Mouse (Mus musculus): Measurements from ENCODE around the gene Ide. TPM values are rescaled to one million over a fixed set of nuclear protein-coding genes. Genes with fewer than 3 reads are reported as not detected.

Gene Ide
- polyA plus RNA-seq (2014; fragmentation: Nextera tagmentation; extraction: Ambion mirVana), result 48.5 and 49.3 TPM in 2 replicates

- Histone ChIP-seq H3K4me2 (ENCODE audit: low read depth, low read length) (no peak within 1 kb of the TSS), H3K36me3 (ENCODE audit: control insufficient read depth, insufficient read depth, low read length) (no peaks in the 10 kb centered on the region), H3K27ac (ENCODE audit: low read depth, low read length) (no peak within 1 kb of the TSS), H3K9me3 (ENCODE audit: control insufficient read depth, low read length) (no peaks in the 10 kb centered on the region), H3K9ac (replicated peaks; ENCODE audit: low read depth, low read length) (no peak within 1 kb of the TSS), H3K4me1 (ENCODE audit: control insufficient read depth, insufficient read depth, low read length) (no peaks in the 10 kb centered on the region), H3K27me3 (ENCODE audit: control insufficient read depth, insufficient read depth, low read length) (no peaks in the 10 kb centered on the region), H3K4me3 (ENCODE audit: low read depth, low read length) (no peak within 1 kb of the TSS)
- WGBS, result 80% methylated on average over 4 of the region's 4 CpGs
- no peak for ATAC-seq (ENCODE audit: low read depth)
Measured at GRCm38 (mm10) chr19:37337752-37338151, at the start of gene Ide. Gene Ide, minus strand, starts transcription at chr19:37337852.

DNA sequence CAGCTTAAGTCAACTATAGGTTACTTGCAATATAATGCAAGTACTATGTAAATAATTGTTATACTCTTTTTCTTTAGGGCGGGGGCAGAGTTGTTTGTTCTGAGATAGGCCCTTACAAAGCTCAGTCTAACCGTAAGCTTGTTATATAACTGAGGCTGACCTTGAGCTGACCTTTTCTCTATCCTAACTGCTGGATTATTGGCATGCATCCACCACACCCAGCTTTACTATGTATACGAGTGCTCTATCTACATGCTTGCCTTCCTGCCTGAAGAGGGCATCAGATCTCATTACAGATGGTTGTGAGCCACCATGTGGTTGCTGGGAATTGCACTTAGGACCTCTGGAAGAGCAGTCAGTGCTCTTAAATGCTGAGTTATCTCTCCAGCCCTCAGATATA is 48.5 kb upstream of the Ide start:
- no peak overlapping the region for H3K4me2 ChIP-seq (ENCODE audit: low read depth, low read length)
- H3K9ac ChIP-seq (replicated peaks; ENCODE audit: low read depth, low read length), result no peak overlapping the region
- H3K36me3 ChIP-seq (ENCODE audit: control insufficient read depth, insufficient read depth, low read length), result no peaks in the 10 kb centered on the region
- H3K4me3 ChIP-seq (ENCODE audit: low read depth, low read length), result no peak overlapping the region
- H3K27me3 ChIP-seq (ENCODE audit: control insufficient read depth, insufficient read depth, low read length), result no peaks in the 10 kb centered on the region
- H3K27ac ChIP-seq (ENCODE audit: low read depth, low read length), result no peak overlapping the region
- no peak for ATAC-seq (ENCODE audit: low read depth)
- H3K4me1 ChIP-seq (ENCODE audit: control insufficient read depth, insufficient read depth, low read length), result no peaks in the 10 kb centered on the region
- 74% methylated on average over 3 of the region's 3 CpGs for WGBS
- no peaks in the 10 kb centered on the region for H3K9me3 ChIP-seq (ENCODE audit: control insufficient read depth, low read length)

GRCm38 (mm10) chr19:37378816-37379215 is 41.2 kb upstream of the Ide start:
- H3K4me1 ChIP-seq (ENCODE audit: control insufficient read depth, insufficient read depth, low read length), result peaks cover 3% of the 10 kb centered on the region; the same call in 1 of the 2 replicates
- no peak overlapping the region for H3K9ac ChIP-seq (replicated peaks; ENCODE audit: low read depth, low read length)
- no peaks in the 10 kb centered on the region for H3K9me3 ChIP-seq (ENCODE audit: control insufficient read depth, low read length)
- no peak overlapping the region for H3K4me2 ChIP-seq (ENCODE audit: low read depth, low read length)
- 63% methylated on average over 6 of the region's 6 CpGs for WGBS
- no peak overlapping the region for H3K4me3 ChIP-seq (ENCODE audit: low read depth, low read length)
- H3K36me3 ChIP-seq (ENCODE audit: control insufficient read depth, insufficient read depth, low read length), result no peaks in the 10 kb centered on the region
- H3K27ac ChIP-seq (ENCODE audit: low read depth, low read length), result no peak overlapping the region
- ATAC-seq (ENCODE audit: low read depth), result no peak
- no peaks in the 10 kb centered on the region for H3K27me3 ChIP-seq (ENCODE audit: control insufficient read depth, insufficient read depth, low read length)

GRCm38 (mm10) chr19:37377404-37377990 is 39.8 kb upstream of the Ide start:
- Histone ChIP-seq H3K4me3 (ENCODE audit: low read depth, low read length) (peak overlapping the region; percentile 4; the same call in 1 of the 2 replicates), H3K36me3 (ENCODE audit: control insufficient read depth, insufficient read depth, low read length) (no peaks in the 10 kb centered on the region), H3K4me1 (ENCODE audit: control insufficient read depth, insufficient read depth, low read length) (peaks cover 3% of the 10 kb centered on the region; the same call in 1 of the 2 replicates), H3K27ac (ENCODE audit: low read depth, low read length) (no peak overlapping the region), H3K27me3 (ENCODE audit: control insufficient read depth, insufficient read depth, low read length) (no peaks in the 10 kb centered on the region), H3K9me3 (ENCODE audit: control insufficient read depth, low read length) (no peaks in the 10 kb centered on the region), H3K4me2 (ENCODE audit: low read depth, low read length) (peak overlapping the region; percentile 76; the same call in 1 of the 2 replicates), H3K9ac (replicated peaks; ENCODE audit: low read depth, low read length) (no peak overlapping the region)
- no peak for ATAC-seq (ENCODE audit: low read depth)
- WGBS, result 28% methylated on average over 8 of the region's 8 CpGs

- no peak overlapping the region for H3K9ac ChIP-seq (replicated peaks; ENCODE audit: low read depth, low read length)
- peak overlapping the region; percentile 61 for H3K4me3 ChIP-seq (ENCODE audit: low read depth, low read length)
- H3K9me3 ChIP-seq (ENCODE audit: control insufficient read depth, low read length), result no peaks in the 10 kb centered on the region
- H3K4me2 ChIP-seq (ENCODE audit: low read depth, low read length), result peak overlapping the region; percentile 76
- no peak overlapping the region for H3K27ac ChIP-seq (ENCODE audit: low read depth, low read length)
- 1% methylated on average over 11 of the region's 11 CpGs for WGBS
- no peak for ATAC-seq (ENCODE audit: low read depth)
- H3K4me1 ChIP-seq (ENCODE audit: control insufficient read depth, insufficient read depth, low read length), result peaks cover 3% of the 10 kb centered on the region; the same call in 1 of the 2 replicates
- no peaks in the 10 kb centered on the region for H3K36me3 ChIP-seq (ENCODE audit: control insufficient read depth, insufficient read depth, low read length)
- H3K27me3 ChIP-seq (ENCODE audit: control insufficient read depth, insufficient read depth, low read length), result no peaks in the 10 kb centered on the region
Measured at GRCm38 (mm10) chr19:37376841-37377240, 39.2 kb upstream of the Ide start.

DNA sequence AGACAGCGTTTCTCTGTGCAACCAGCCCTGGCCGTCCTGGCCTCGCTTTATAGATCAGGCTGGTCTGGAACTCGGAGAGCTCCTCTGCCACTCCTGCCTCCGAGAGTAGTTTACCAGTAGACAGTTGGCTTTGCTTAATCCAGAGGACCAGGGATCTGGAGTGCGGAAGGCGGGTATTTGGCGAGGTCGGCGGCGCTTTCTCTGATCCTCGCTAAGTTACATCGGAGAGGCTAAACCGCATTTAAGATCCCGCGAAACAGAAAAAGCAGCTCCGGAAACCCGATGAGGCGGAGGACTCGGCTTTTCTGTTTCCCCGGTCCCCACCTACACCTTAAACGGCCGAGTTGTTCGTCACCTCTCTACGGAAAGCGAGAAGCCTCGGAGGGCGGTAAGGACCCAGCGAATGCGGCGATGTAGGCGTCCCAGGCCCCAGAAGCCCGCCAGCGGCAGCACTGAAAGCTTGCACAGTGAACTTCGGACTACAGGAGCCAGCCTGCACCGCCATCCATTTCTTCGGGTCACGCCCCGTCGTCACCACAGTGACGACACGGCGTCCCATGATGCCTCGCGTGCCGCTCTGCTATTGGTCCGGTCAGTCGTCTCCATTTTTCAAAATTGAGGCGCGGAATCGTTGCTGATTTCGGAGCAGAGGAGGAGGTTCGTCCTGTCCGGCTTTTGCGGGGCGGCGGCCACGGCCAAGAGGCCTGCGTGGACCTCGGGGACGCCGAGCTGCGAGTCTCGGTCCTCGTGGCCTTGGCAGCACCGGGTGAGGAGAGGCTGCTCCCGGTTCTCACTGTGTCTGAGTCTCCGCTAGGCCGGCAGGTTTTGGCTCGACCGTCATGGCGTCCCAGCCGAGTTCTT is 38.3 kb upstream of the Ide start, which contains the start of gene Kif11:
Kif11 (plus strand) TSS at position 649 of the 861 bp plus-strand sequence.
- Histone ChIP-seq H3K4me1 (ENCODE audit: control insufficient read depth, insufficient read depth, low read length) (peaks cover 3% of the 10 kb centered on the region; the same call in 1 of the 2 replicates), H3K27ac (ENCODE audit: low read depth, low read length) (peak within 1 kb of the TSS; percentile 85), H3K4me3 (ENCODE audit: low read depth, low read length) (peak within 1 kb of the TSS; percentile 61), H3K9ac (replicated peaks; ENCODE audit: low read depth, low read length) (peak within 1 kb of the TSS; percentile 48), H3K9me3 (ENCODE audit: control insufficient read depth, low read length) (no peaks in the 10 kb centered on the region), H3K36me3 (ENCODE audit: control insufficient read depth, insufficient read depth, low read length) (no peaks in the 10 kb centered on the region), H3K4me2 (ENCODE audit: low read depth, low read length) (peak within 1 kb of the TSS; percentile 76), H3K27me3 (ENCODE audit: control insufficient read depth, insufficient read depth, low read length) (no peaks in the 10 kb centered on the region)
- peak; percentile 99 for ATAC-seq (ENCODE audit: low read depth)
- under 1% methylated on average over 73 of the region's 73 CpGs for WGBS

GRCm38 (mm10) chr19:37374941-37375754 is 37.5 kb upstream of the Ide start:
- Histone ChIP-seq H3K9me3 (ENCODE audit: control insufficient read depth, low read length) (no peaks in the 10 kb centered on the region), H3K4me1 (ENCODE audit: control insufficient read depth, insufficient read depth, low read length) (peaks cover 3% of the 10 kb centered on the region; the same call in 1 of the 2 replicates), H3K27me3 (ENCODE audit: control insufficient read depth, insufficient read depth, low read length) (no peaks in the 10 kb centered on the region), H3K27ac (ENCODE audit: low read depth, low read length) (peak overlapping the region; percentile 85), H3K9ac (replicated peaks; ENCODE audit: low read depth, low read length) (peak overlapping the region; percentile 48), H3K4me2 (ENCODE audit: low read depth, low read length) (peak overlapping the region; percentile 76), H3K4me3 (ENCODE audit: low read depth, low read length) (peak overlapping the region; percentile 61), H3K36me3 (ENCODE audit: control insufficient read depth, insufficient read depth, low read length) (no peaks in the 10 kb centered on the region)
- 25% methylated on average over 7 of the region's 7 CpGs for WGBS
- no peak for ATAC-seq (ENCODE audit: low read depth)

DNA sequence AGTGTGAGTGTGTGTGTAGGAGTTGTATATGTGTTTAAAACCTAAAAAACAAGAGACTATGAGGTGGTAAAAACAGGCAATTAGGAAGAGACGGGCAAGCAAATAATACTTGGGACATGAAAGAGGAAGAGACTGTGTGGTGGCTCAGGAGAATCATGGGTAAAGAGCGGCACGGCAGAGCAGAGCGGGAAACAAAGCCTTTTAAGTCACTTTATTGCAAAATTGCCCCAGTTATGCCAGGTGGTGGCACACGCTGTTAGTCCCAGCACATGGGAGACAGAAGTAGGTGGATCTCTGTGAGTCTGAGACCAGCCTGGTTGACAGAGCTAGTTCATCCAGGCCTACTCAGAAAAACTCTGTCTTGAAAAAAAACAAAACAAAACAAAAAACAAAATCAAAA is 32.7 kb upstream of the Ide start:
- no peaks in the 10 kb centered on the region for H3K36me3 ChIP-seq (ENCODE audit: control insufficient read depth, insufficient read depth, low read length)
- H3K9me3 ChIP-seq (ENCODE audit: control insufficient read depth, low read length), result no peaks in the 10 kb centered on the region
- H3K4me2 ChIP-seq (ENCODE audit: low read depth, low read length), result no peak overlapping the region
- no peak overlapping the region for H3K27ac ChIP-seq (ENCODE audit: low read depth, low read length)
- no peak for ATAC-seq (ENCODE audit: low read depth)
- no peak overlapping the region for H3K9ac ChIP-seq (replicated peaks; ENCODE audit: low read depth, low read length)
- H3K27me3 ChIP-seq (ENCODE audit: control insufficient read depth, insufficient read depth, low read length), result no peaks in the 10 kb centered on the region
- H3K4me3 ChIP-seq (ENCODE audit: low read depth, low read length), result no peak overlapping the region
- H3K4me1 ChIP-seq (ENCODE audit: control insufficient read depth, insufficient read depth, low read length), result no peaks in the 10 kb centered on the region
- WGBS, result 70% methylated on average over 5 of the region's 5 CpGs

Data from neural tube, embryonic 14.5 days (tissue).